Mouse (Mus musculus) heart, adult 9 months (tissue): ENCODE measurements around the gene Gm4869.
A peak's percentile ranks its signal among the peaks of the same experiment; 100 is the strongest.

Source experiments
- DNase-seq, 2 experiments: peaks; one replicate each; pipeline ENCODE4 v3.0.0; 2022; ENCODE audit warnings: low spot score in 2 of 2

The Gm4869 gene

DNA sequence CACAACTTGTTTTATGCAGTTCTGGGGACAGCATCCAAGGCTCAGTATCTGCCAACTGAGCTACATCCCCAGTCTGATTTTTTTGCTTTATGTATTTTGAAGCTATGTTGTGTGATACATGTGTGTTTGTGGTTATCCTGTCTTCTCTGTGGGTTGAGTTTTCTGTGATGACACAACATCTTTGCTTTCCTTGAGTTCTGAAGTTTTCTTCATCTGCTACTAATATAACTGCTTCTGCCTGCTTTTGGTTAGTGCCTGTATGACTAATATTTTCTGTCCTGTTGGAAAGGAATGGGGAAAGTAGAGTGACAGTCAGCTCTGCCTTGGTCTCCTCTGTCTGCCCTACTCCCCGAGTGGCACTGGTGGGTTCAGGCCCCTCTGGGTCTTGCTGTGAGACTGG is 75.8 kb downstream of the Gm4869 start:
- DNase-seq = no peak

GRCm38 (mm10) chr5:140526754-140527153 is 81.3 kb downstream of the Gm4869 start:
- DNase-seq = no peak

DNA sequence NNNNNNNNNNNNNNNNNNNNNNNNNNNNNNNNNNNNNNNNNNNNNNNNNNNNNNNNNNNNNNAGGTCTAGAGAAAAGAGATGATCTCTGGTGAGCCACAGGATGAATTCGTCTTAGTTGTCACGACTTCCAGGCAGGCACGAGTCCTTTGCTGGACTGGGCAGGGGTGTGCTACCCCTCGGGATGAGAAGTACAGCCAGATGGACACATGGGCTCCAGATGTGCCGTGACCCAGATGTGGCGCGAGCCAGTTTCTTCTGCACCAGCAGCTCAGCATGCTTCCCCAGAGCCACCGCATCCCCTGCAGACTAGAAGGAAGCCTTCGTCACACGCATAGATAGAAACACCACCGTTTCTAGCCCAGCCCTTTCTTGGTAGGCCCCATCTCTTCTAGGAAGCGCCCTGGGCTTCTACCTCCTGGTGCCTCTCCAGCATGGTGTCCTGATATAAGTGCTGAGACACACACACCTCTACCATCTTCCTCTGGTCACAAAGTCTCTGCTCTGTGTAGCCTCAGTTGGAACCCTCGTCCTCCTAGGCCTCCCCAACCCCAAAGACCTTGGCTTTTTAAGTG is 92.8 kb downstream of the Gm4869 start:
- DNase-seq = no peak

DNA sequence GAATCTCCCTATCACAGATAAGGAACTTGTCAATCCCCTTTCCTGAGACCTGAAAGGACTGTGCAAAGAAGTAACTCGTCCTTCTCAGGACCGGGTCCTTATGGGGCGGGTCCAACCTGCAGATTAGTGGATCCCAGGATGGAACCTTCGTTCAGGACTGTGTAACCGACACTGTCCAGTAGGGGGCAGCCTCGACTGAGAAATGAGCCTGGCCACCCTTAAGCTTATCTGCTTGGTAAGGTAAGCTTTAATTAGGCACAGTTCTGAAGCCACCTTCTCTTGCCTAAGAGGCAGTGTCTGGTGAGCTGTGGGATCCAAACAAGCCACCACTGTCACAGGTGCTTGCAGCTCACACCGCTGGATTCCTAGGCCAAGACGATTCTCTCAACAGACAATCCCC is 94.7 kb downstream of the Gm4869 start:
- peak; percentile 61 to 73 for DNase-seq

DNA sequence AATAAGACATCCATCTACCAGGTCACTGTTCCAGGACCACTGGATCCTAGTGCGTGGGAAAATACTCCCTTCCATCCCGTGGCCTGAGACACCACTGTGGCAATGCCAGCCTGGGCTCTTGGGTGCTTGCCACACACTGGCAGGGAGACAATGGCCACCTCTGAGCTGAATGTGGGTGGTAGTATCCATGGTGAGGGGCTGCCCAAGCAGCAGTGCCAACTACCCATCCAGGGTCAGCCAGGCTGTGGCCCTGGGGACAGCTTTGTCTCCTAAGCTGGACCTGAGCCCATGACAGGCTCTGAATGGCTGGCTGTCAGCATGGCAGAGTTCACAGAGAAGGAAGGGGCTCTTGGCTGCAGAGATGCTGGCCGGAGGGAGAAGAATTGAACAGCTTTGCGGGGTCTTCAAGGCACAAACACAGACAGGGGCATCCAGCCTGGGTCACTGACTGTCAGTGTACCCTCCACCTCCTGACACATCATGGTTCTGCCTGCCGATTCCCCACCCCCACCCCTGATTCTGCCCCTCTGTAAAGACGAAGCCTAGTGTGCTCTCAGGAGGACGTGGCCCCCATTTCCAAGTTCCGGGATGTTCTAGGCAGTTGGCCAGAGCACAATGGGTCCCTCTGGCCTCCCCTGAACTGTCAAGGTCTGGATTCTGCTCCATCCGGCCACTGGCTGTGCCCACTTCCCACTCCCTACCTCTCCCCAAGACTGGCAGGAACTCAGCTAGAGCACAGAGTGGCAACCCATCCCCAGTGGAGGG is 97.5 kb downstream of the Gm4869 start:
- DNase-seq = no peak
